Mouse (Mus musculus) ovary, adult 18-20 months (tissue): ENCODE measurements at regions not wholly inside any gene's neighbourhood (a gene's known extent, or its start where the extent isn't known, plus 50 kb on each side); places are given as distances from the start of the nearest gene placed in this dataset.

Source experiments
- DNase-seq: peaks from one replicate; pipeline ENCODE4 v3.0.0; 2022; ENCODE audit warnings: low spot score, mixed read lengths

- no peak for DNase-seq
Measured at GRCm38 (mm10) chr6:117422846-117423573, 254.7 kb downstream of the Cxcl12 start.

GRCm38 (mm10) chr6:117426363-117426762, 258.0 kb downstream of the Cxcl12 start:
- DNase-seq, result no peak

GRCm38 (mm10) chr6:117427351-117428142, 259.2 kb downstream of the Cxcl12 start:
- DNase-seq, result no peak

GRCm38 (mm10) chr6:117428441-117428840, 260.1 kb downstream of the Cxcl12 start:
- no peak for DNase-seq

- no peak for DNase-seq
Measured at GRCm38 (mm10) chr6:117430876-117431781, 262.8 kb downstream of the Cxcl12 start.

GRCm38 (mm10) chr6:117436851-117437250, 268.5 kb downstream of the Cxcl12 start:
- no peak for DNase-seq

GRCm38 (mm10) chr6:117437411-117438101, 269.2 kb downstream of the Cxcl12 start:
- peak; percentile 19 for DNase-seq

GRCm38 (mm10) chr6:117448652-117449051, 280.3 kb downstream of the Cxcl12 start:
- DNase-seq, result no peak

- no peak for DNase-seq
Measured at GRCm38 (mm10) chr6:117451001-117451400, 282.7 kb downstream of the Cxcl12 start.

- DNase-seq, result no peak
Measured at GRCm38 (mm10) chr6:117460193-117460592, 291.9 kb downstream of the Cxcl12 start.

GRCm38 (mm10) chr6:117465165-117465564, 296.8 kb downstream of the Cxcl12 start:
- DNase-seq, result no peak

GRCm38 (mm10) chr6:117465606-117466174, 297.4 kb downstream of the Cxcl12 start:
- DNase-seq, result no peak

- no peak for DNase-seq
Measured at GRCm38 (mm10) chr6:117479376-117479775, 311.0 kb downstream of the Cxcl12 start.

GRCm38 (mm10) chr6:117480396-117480795, 312.1 kb downstream of the Cxcl12 start:
- DNase-seq, result no peak

- DNase-seq, result no peak
Measured at GRCm38 (mm10) chr6:117489161-117489560, 320.8 kb downstream of the Cxcl12 start.

- DNase-seq, result no peak
Measured at GRCm38 (mm10) chr6:117489761-117490396, 321.5 kb downstream of the Cxcl12 start.

- DNase-seq, result no peak
Measured at GRCm38 (mm10) chr6:117494971-117495370, 326.6 kb downstream of the Cxcl12 start.

GRCm38 (mm10) chr6:117497337-117497736, 329.0 kb downstream of the Cxcl12 start:
- DNase-seq, result no peak

GRCm38 (mm10) chr6:117497904-117498303, 329.6 kb downstream of the Cxcl12 start:
- DNase-seq, result no peak

GRCm38 (mm10) chr6:117502346-117502745, 334.0 kb downstream of the Cxcl12 start:
- DNase-seq, result no peak

- no peak for DNase-seq
Measured at GRCm38 (mm10) chr6:117504771-117505170, 336.2 kb upstream of the Zfp637 start.
